Mouse (Mus musculus): ENCODE data around the gene Olfr493. TPM values are rescaled to one million over a fixed set of nuclear protein-coding genes. Genes with fewer than 3 reads are reported as not detected.

Gene Olfr493
- total RNA-seq (2021), result not detected
- long read RNA-seq, experiment 1, result 0 reads
- long read RNA-seq, experiment 2, result 0 reads

DNA sequence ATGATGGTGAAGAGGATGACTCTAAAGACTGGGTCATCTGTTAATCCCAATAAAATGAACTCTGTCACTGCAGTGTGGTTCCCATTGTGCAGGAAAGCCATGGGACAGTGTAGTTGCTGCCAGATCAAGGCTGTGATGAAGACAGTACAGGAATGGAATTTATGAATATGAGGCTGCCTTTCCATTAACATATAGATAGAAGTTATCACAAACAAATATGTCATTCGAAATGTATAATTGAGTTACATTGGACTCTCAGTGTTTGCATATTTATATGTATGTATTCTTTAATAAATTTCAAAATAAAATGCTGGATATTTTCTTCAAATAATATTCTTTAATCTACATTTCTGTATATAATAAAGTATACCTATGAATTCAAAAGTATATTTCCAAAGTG lies at the start of gene Olfr493:
Gene Olfr493 (minus strand): TSS at position 101 of the 400 bp plus-strand sequence.
- intact Hi-C loops (cut with DNase I), result no loop called here
- TF ChIP-seq CTCF (IDR thresholded peaks at IDR 0.05), result no peak
- no peak for DNase-seq (ENCODE audit: extremely low spot score in 1 of 2, low spot score in 2 of 2)
- Histone ChIP-seq H3K4me3 (no peak within 1 kb of the TSS), H3K27ac (no peak within 1 kb of the TSS)

DNA sequence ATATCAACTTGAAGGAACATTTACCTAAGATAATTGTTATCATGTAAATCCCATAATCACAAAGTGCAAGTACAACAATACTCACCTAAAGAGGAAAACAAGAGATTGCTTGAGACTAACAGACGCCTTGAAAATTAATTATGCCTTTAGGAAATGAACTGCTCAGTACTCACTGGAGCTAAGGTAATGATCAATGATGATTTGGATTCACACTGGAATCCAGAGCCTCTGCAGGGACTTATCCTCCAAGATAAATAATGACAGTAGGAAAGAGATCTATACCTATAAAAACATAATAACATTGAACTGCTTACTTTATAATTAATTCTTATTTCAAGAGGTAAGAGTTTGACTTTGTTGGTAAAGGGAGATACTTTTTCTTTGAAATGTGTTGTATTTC lies 46.1 kb upstream of the Olfr493 start, which contains the start of gene Olfr495:
Gene Olfr495 (plus strand): TSS at position 301 of the 400 bp plus-strand sequence.
- DNase-seq (ENCODE audit: extremely low spot score in 1 of 2, low spot score in 2 of 2), result no peak
- no peak within 1 kb of the TSS for H3K27ac ChIP-seq
- intact Hi-C loops (cut with DNase I), result no loop called here
- H3K4me3 ChIP-seq, result no peak within 1 kb of the TSS
- no peak for TF ChIP-seq CTCF (IDR thresholded peaks at IDR 0.05)

DNA sequence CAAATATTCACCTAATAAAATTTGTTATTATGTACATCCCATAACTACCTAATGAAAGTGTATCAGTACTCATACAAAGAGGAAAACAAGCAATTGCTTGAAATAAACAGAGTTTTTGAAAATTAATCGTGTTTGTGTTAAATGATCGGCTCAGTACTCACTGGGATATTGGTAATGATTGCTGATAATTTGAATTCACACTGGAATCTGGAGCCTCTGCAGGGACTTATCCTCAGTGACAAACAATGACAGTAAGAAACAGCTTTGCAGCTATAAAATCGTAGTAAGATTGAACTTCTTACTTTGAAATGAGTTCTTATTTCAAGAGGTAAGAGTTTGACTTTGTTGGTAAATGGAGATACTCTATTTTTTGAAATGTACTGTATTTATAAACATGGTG lies 18.3 kb upstream of the Olfr493 start, which contains the start of gene Olfr494:
Gene Olfr494 (plus strand): TSS at position 301 of the 400 bp plus-strand sequence.
- intact Hi-C loops (cut with DNase I), result no loop called here

DNA sequence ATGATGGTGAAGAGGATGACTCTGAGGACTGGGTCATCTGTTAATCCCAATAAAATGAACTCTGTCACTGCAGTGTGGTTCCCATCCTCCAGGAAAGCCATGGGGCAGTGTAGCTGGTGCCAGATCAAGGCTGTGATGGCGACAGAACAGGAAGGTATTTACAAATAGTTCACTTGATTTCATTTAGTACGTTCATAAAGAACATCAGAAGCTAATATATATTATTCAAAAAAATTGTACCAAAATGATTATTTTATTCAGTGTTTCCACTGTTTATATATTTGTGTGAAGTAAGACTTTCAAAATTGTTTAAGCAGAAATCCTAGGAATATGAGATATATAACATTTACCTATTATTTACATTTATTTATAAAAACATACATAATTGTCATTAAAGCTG lies 23.2 kb downstream of the Olfr493 start, which contains the start of gene Olfr492:
Gene Olfr492 (minus strand): TSS at position 101 of the 400 bp plus-strand sequence.
- H3K4me3 ChIP-seq, result no peak within 1 kb of the TSS
- H3K27ac ChIP-seq, result no peak within 1 kb of the TSS
- TF ChIP-seq CTCF (IDR thresholded peaks at IDR 0.05), result no peak
- DNase-seq (ENCODE audit: extremely low spot score in 1 of 2, low spot score in 2 of 2), result no peak
- intact Hi-C loops (cut with DNase I), result no loop called here

More for the DNA sequence above, 18.3 kb upstream of the Olfr493 start, which contains the start of gene Olfr494:
- TF ChIP-seq CTCF (IDR thresholded peaks at IDR 0.05), result no peak
- no peak for DNase-seq (ENCODE audit: extremely low spot score in 1 of 2, low spot score in 2 of 2)
- no peak within 1 kb of the TSS for H3K4me3 ChIP-seq
- no peak within 1 kb of the TSS for H3K27ac ChIP-seq

DNA sequence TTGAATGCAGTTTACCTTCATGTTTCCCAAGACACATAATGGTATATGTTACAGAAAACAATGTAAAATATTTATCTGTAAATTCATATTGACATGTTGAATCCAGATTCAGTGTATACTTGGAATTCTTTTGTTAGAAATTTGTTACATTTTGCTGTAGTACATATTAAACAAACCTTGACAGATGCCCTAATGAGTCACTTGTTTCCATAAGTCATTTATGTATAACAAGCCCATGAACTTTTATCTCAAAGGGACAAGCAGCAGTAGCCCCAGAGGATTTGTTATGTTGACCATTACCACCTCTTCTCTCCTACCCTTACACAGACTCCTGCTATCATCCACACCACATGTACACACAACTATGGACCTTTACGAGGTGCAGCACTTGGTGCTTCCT lies 33.6 kb downstream of the Olfr493 start, which contains the start of gene Olfr491:
Gene Olfr491 (plus strand): TSS at position 301 of the 400 bp plus-strand sequence.
- intact Hi-C loops (cut with DNase I), result no loop called here
- DNase-seq (ENCODE audit: extremely low spot score in 1 of 2, low spot score in 2 of 2), result no peak
- Histone ChIP-seq H3K27ac (no peak within 1 kb of the TSS), H3K4me3 (no peak within 1 kb of the TSS)
- no peak for TF ChIP-seq CTCF (IDR thresholded peaks at IDR 0.05)

Other genes with a start within 250 kb of the Olfr493 start
- 1 to 10 TPM; 2.1 to 2.2 TPM for gene Olfr482, start 249.4 kb downstream of the Olfr493 start, total RNA-seq (2021)
- gene Olfr483, start 246.1 kb downstream of the Olfr493 start, total RNA-seq (2021), result not detected
- gene Olfr484, start 219.5 kb downstream of the Olfr493 start, total RNA-seq (2021), result not detected
- gene Olfr485, start 187.1 kb downstream of the Olfr493 start, total RNA-seq (2021), result not detected
- gene Olfr486, start 174.2 kb downstream of the Olfr493 start, total RNA-seq (2021), result not detected
- gene Olfr487, start 132.3 kb downstream of the Olfr493 start, total RNA-seq (2021), result not detected
- not detected for gene Olfr488, start 88.6 kb downstream of the Olfr493 start, total RNA-seq (2021)
- not detected for gene Olfr490, start 58.0 kb downstream of the Olfr493 start, total RNA-seq (2021)
- not detected for gene Olfr491, start 33.5 kb downstream of the Olfr493 start, total RNA-seq (2021)
- gene Olfr492, start 23.3 kb downstream of the Olfr493 start, total RNA-seq (2021), result not detected
- not detected for gene Olfr494, start 18.4 kb upstream of the Olfr493 start, total RNA-seq (2021)
- not detected for gene Olfr495, start 46.2 kb upstream of the Olfr493 start, total RNA-seq (2021)
- not detected for gene Olfr497, start 73.4 kb upstream of the Olfr493 start, total RNA-seq (2021)
- gene Olfr498, start 118.3 kb upstream of the Olfr493 start, total RNA-seq (2021), result not detected
- gene Olfr502, start 178.1 kb upstream of the Olfr493 start, total RNA-seq (2021), result not detected
- not detected for gene Olfr503, start 197.5 kb upstream of the Olfr493 start, total RNA-seq (2021)
- not detected for gene Olfr504, start 218.8 kb upstream of the Olfr493 start, total RNA-seq (2021)